ENCODE assay signal across 8 mouse cellular contexts in genomic region chr12:101084237-101084636, GRCm38 (mm10). TPM values are rescaled to one million over a fixed set of nuclear protein-coding genes. Genes with fewer than 3 reads are reported as not detected.
A peak's percentile ranks its signal among the peaks of the same experiment; 100 is the strongest.
DNase-seq lines count a peak whose midpoint lies in the region; ATAC-seq and TF ChIP-seq lines count a peak whose summit lies in the region.

No protein-coding gene starts in this region.

- peak overlapping the region; percentile 99 for H3K9ac ChIP-seq in kidney, embryonic 16.5 days (replicated peaks; ENCODE audit: low read length)
- H3K9ac ChIP-seq in hindbrain, embryonic 16.5 days (ENCODE audit: low read depth, low read length) = peak overlapping the region; percentile 99

- peak overlapping the region; percentile 100 for H3K27ac ChIP-seq in kidney, embryonic 16.5 days (ENCODE audit: low read length)
- peak overlapping the region; percentile 87 for H3K27ac ChIP-seq in bone marrow macrophage, adult 2 months (ENCODE audit: insufficient read depth, low read depth, low read length)
- H3K27ac ChIP-seq in hindbrain, embryonic 16.5 days (ENCODE audit: low read depth, low read length) = peak overlapping the region; percentile 99

- intact Hi-C loops in left cerebral cortex, postnatal 36 days (cut with DNase I) = no loop called here

- no peaks in the 10 kb centered on the region for H3K27me3 ChIP-seq in kidney, embryonic 16.5 days (ENCODE audit: insufficient read depth, low read length)
- no peaks in the 10 kb centered on the region for H3K27me3 ChIP-seq in hindbrain, embryonic 16.5 days (replicated peaks; ENCODE audit: control insufficient read depth, insufficient read depth, low read length)
- H3K27me3 ChIP-seq in myocyte (ENCODE audit: control insufficient read depth, insufficient read depth, insufficient read length) = no peaks in the 10 kb centered on the region

- no peak for ATAC-seq in kidney, embryonic 16.5 days (ENCODE audit: low FRiP score, low TSS enrichment)
- ATAC-seq in hindbrain, embryonic 16.5 days = no peak

- H3K36me3 ChIP-seq in kidney, embryonic 16.5 days (ENCODE audit: insufficient read depth, low read length) = peaks cover 10% of the 10 kb centered on the region; the same call in 1 of the 2 replicates
- H3K36me3 ChIP-seq in hindbrain, embryonic 16.5 days (ENCODE audit: control insufficient read depth, insufficient read depth, low read length) = no peaks in the 10 kb centered on the region
- no peaks in the 10 kb centered on the region for H3K36me3 ChIP-seq in myocyte (ENCODE audit: control insufficient read depth, insufficient read depth)

- peak overlapping the region; percentile 88 for H3K4me3 ChIP-seq in kidney, embryonic 16.5 days (ENCODE audit: low read length)
- peak overlapping the region; percentile 86 for H3K4me3 ChIP-seq in bone marrow macrophage, adult 2 months (ENCODE audit: insufficient read depth, low read length)
- peak overlapping the region; percentile 99 for H3K4me3 ChIP-seq in hindbrain, embryonic 16.5 days (ENCODE audit: low read length)
- H3K4me3 ChIP-seq in myocyte = peak overlapping the region; percentile 91

- peaks cover 17% of the 10 kb centered on the region for H3K4me1 ChIP-seq in kidney, embryonic 16.5 days (ENCODE audit: insufficient read depth, low read length)
- peaks cover 3% of the 10 kb centered on the region for H3K4me1 ChIP-seq in bone marrow macrophage, adult 2 months (ENCODE audit: control insufficient read depth, insufficient read depth, low read length)
- peaks cover 20% of the 10 kb centered on the region for H3K4me1 ChIP-seq in hindbrain, embryonic 16.5 days (ENCODE audit: control insufficient read depth, insufficient read depth, low read depth, low read length)

- H3ac ChIP-seq in myocyte (ENCODE audit: control insufficient read depth, insufficient read length) = peak overlapping the region; percentile 88

- peak overlapping the region; percentile 84 for H3K4me2 ChIP-seq in kidney, embryonic 16.5 days (replicated peaks; ENCODE audit: low read depth, low read length)
- H3K4me2 ChIP-seq in hindbrain, embryonic 16.5 days (ENCODE audit: low read length) = peak overlapping the region; percentile 75
- H3K4me2 ChIP-seq in myocyte (ENCODE audit: low read depth) = peak overlapping the region; percentile 96

- DNase-seq in kidney, adult 11 months = no peak
- no peak for DNase-seq in adrenal gland, adult 2 months
- DNase-seq in left cerebral cortex, postnatal 36 days (ENCODE audit: low spot score in 2 of 2) = no peak
- DNase-seq in gastrocnemius, adult 18-20 months (ENCODE audit: low spot score) = no peak

- WGBS in kidney, embryonic 16.5 days = 6% methylated on average over 4 of the region's 4 CpGs
- 13% methylated on average over 4 of the region's 4 CpGs for WGBS in hindbrain, embryonic 16.5 days

- no peaks in the 10 kb centered on the region for H3K9me3 ChIP-seq in kidney, embryonic 16.5 days (ENCODE audit: low read length)
- no peaks in the 10 kb centered on the region for H3K9me3 ChIP-seq in hindbrain, embryonic 16.5 days (ENCODE audit: control insufficient read depth, low read length)

- no peak for TF ChIP-seq POLR2A in bone marrow macrophage, adult 2 months (IDR thresholded peaks at IDR 0.05; ENCODE audit: borderline replicate concordance, low read depth, low read length)
- TF ChIP-seq POLR2A in myocyte (IDR thresholded peaks at IDR 0.05; ENCODE audit: insufficient read length, low read depth) = no peak

- peaks cover 40% of the 10 kb centered on the region for H3K79me2 ChIP-seq in myocyte (ENCODE audit: control insufficient read depth, insufficient read depth)

- TF ChIP-seq CTCF in bone marrow macrophage, adult 2 months (IDR thresholded peaks at IDR 0.05; ENCODE audit: low read depth, low read length) = no peak

TF ChIP-seq in myocyte, 11 proteins besides CTCF, POLR2A, EP300 and RAD21:
- TF ChIP-seq MYOG (IDR thresholded peaks at IDR 0.05; ENCODE audit: control insufficient read depth in 1 of 3, insufficient read depth in 1 of 3, insufficient read length in 2 of 3, low read depth in 2 of 3) = no peak

RNA-seq across cellular contexts. Expression of gene Ppp4r3a, which starts 0.7 kb away (rescaled TPM):
- polyA plus RNA-seq in kidney, embryonic 16.5 days (2015; fragmentation: Nextera tagmentation; extraction: Ambion mirVana) = 31.7 and 36.0 TPM in 2 replicates
- polyA plus RNA-seq in bone marrow macrophage, adult 2 months (2012; ENCODE audit: insufficient read depth, insufficient read length, missing spikeins) = 44.9 and 60.1 TPM in 2 replicates
- polyA plus RNA-seq in hindbrain, embryonic 16.5 days (2015; fragmentation: Nextera tagmentation; extraction: Ambion mirVana) = 18.9 and 20.2 TPM in 2 replicates
- polyA plus RNA-seq in myocyte (2012; fragmentation: generic; extraction: Trizol) = 8.8 TPM
- total RNA-seq in adrenal gland, adult 2 months (2021) = 10 to 100 TPM; 42.6 to 74.8 TPM
- 13.6 and 14.6 TPM in 2 replicates for polyA plus RNA-seq in adrenal gland, adult 2 months (2012; rRNA removed)
- total RNA-seq in left cerebral cortex, postnatal 36 days (2021) = 10 to 100 TPM; 35.6 to 46.1 TPM
- 10 to 100 TPM; 17.7 to 18.5 TPM for total RNA-seq in gastrocnemius, adult 18-20 months (2021)

RNA-seq across cellular contexts. Expression of gene Ccdc88c, which starts 55.4 kb away (rescaled TPM):
- polyA plus RNA-seq in kidney, embryonic 16.5 days (2015; fragmentation: Nextera tagmentation; extraction: Ambion mirVana) = 12.0 and 14.3 TPM in 2 replicates
- 0.76 TPM in 1 of 2 replicates, not detected in the other for polyA plus RNA-seq in bone marrow macrophage, adult 2 months (2012; ENCODE audit: insufficient read depth, insufficient read length, missing spikeins)
- polyA plus RNA-seq in hindbrain, embryonic 16.5 days (2015; fragmentation: Nextera tagmentation; extraction: Ambion mirVana) = 9.0 and 10.9 TPM in 2 replicates
- 18.0 TPM for polyA plus RNA-seq in myocyte (2012; fragmentation: generic; extraction: Trizol)
- 1 to 10 TPM; 1.8 to 2.2 TPM for total RNA-seq in adrenal gland, adult 2 months (2021)
- 1.3 and 1.5 TPM in 2 replicates for polyA plus RNA-seq in adrenal gland, adult 2 months (2012; rRNA removed)
- total RNA-seq in left cerebral cortex, postnatal 36 days (2021) = 10 to 100 TPM; 16.7 to 28.8 TPM
- 10 to 100 TPM; 30.1 to 34.5 TPM for total RNA-seq in gastrocnemius, adult 18-20 months (2021)
